Mouse (Mus musculus) stomach, embryonic 16.5 days (tissue): ENCODE measurements around the gene Fbrs. TPM values are rescaled to one million over a fixed set of nuclear protein-coding genes. Genes with fewer than 3 reads are reported as not detected.
A peak's percentile ranks its signal among the peaks of the same experiment; 100 is the strongest.

Source experiments
- ATAC-seq: fragments of 200-750 bp; cut with Nextera tagmentation; 2 replicates; pipeline ENCODE4 v1.8.0; 2017; ENCODE audit warnings: moderate number of reproducible peaks, moderate TSS enrichment; ENCODE audit not compliant: insufficient read depth, low FRiP score
- H3K27ac ChIP-seq: fragments of 300-500 bp; sonication (generic); 2 replicates; pipeline ENCODE4 v1.5.1; 2014; ENCODE audit warnings: low read length
- H3K27me3 ChIP-seq: fragments of 300-500 bp; sonication (generic); 2 replicates; pipeline ENCODE4 v1.6.1; 2014; ENCODE audit warnings: low read length, control low read depth, mixed read lengths; ENCODE audit not compliant: control insufficient read depth, insufficient read depth
- H3K36me3 ChIP-seq: fragments of 300-500 bp; sonication (generic); 2 replicates; pipeline ENCODE4 v1.6.1; 2014; ENCODE audit warnings: low read length; ENCODE audit not compliant: control insufficient read depth, insufficient read depth
- H3K4me1 ChIP-seq: fragments of 300-500 bp; sonication (generic); 2 replicates; pipeline ENCODE4 v1.6.1; 2014; ENCODE audit warnings: low read length, control low read depth, mixed read lengths; ENCODE audit not compliant: control insufficient read depth, insufficient read depth
- H3K4me2 ChIP-seq: fragments of 300-500 bp; sonication (generic); 2 replicates; pipeline ENCODE4 v1.6.1; 2014; ENCODE audit warnings: low read depth, low read length, mixed read lengths
- H3K4me3 ChIP-seq: fragments of 300-500 bp; sonication (generic); replicated peaks from 2 replicates; pipeline ENCODE4 v1.5.1; 2014; ENCODE audit warnings: mild to moderate bottlenecking, low read length
- H3K9ac ChIP-seq: fragments of 300-500 bp; sonication (generic); 2 replicates; pipeline ENCODE4 v1.6.1; 2014; ENCODE audit warnings: low read length
- H3K9me3 ChIP-seq: fragments of 300-500 bp; sonication (generic); replicated peaks from 2 replicates; pipeline ENCODE4 v1.6.1; 2016; ENCODE audit warnings: low read length, control low read depth; ENCODE audit not compliant: control insufficient read depth
- WGBS: fragments of 180-500 bp; shearing (Covaris S2); extraction: QIAGEN DNeasy Blood & Tissue Kit; methylation state at CpG from one replicate; pipeline ENCODE4 v1.1.7; 2014; 5-methylcytosine and 5-hydroxymethylcytosine counted together
- polyA plus RNA-seq: library from polyadenylated mRNA; unstranded; fragments of >200 nt; fragmentation: Nextera tagmentation; extraction: Ambion mirVana; gene quantifications from 2 replicates; pipeline ENCODE4 v1.2.1, GENCODE M21; 2015

Gene Fbrs
- polyA plus RNA-seq, 1 experiment from 2014 or later, result 11.1 TPM

DNA sequence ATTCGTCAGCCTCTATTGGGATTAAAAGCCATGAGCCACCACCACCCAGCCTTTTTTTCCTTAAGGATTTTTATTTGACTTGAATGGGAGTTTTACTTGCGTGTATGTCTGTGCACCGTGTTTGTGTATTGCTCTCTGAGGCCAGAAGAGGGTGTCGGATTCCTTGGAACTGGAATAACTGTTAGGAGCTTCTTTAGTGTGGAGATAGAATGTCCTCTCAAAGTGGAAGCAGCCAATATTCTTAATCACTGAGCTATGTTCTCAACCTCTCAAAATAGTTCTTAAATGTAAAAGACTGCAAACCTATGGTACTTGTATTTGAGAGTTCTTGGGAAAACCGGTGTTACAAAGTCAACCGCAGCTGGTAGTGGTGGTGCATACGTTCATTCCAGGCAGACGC is 32.2 kb downstream of the Fbrs start:
- Histone ChIP-seq H3K9ac (peak overlapping the region; percentile 94; the same call in 1 of the 2 replicates), H3K4me1 (peaks cover 17% of the 10 kb centered on the region), H3K4me2 (peak overlapping the region; percentile 47), H3K4me3 (peak overlapping the region; percentile 91), H3K9me3 (no peaks in the 10 kb centered on the region), H3K27ac (peak overlapping the region; percentile 99), H3K27me3 (no peaks in the 10 kb centered on the region), H3K36me3 (peaks cover 5% of the 10 kb centered on the region; the same call in 1 of the 2 replicates)
- 28% methylated on average over 8 of the region's 8 CpGs for WGBS
- no peak for ATAC-seq

DNA sequence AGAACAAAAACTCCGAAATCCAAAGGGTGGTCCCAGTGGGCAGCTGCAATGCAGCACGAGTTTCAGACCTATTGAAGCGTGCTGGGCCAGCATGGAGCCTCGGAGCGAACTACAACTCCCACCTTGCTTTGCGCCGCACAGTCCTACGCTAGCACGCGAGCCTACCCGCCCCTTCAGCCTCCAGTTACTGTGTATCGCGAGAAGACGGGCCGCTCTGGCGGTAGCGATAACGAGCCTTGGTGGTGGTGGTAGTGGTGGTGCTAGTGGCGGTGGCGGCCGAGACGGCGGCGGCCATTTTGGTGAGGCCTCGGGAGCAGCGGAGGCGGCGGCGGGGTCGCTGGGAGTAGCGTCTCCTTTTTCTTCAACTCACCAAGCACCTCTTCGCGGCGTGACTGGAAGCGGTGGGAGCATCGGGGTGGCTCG is 32.8 kb downstream of the Fbrs start, which contains the start of gene Srcap:
TSS of gene Srcap (plus strand) at position 176 of the 423 bp plus-strand sequence.
- Histone ChIP-seq H3K4me1 (peaks cover 17% of the 10 kb centered on the region), H3K4me2 (peak within 1 kb of the TSS; percentile 67), H3K36me3 (peaks cover 7% of the 10 kb centered on the region; the same call in 1 of the 2 replicates), H3K27me3 (no peaks in the 10 kb centered on the region), H3K9ac (peak within 1 kb of the TSS; percentile 94), H3K4me3 (peak within 1 kb of the TSS; percentile 91), H3K27ac (peak within 1 kb of the TSS; percentile 99), H3K9me3 (no peaks in the 10 kb centered on the region)
- WGBS, result under 1% methylated on average over 37 of the region's 37 CpGs
- peak; percentile 97 for ATAC-seq

DNA sequence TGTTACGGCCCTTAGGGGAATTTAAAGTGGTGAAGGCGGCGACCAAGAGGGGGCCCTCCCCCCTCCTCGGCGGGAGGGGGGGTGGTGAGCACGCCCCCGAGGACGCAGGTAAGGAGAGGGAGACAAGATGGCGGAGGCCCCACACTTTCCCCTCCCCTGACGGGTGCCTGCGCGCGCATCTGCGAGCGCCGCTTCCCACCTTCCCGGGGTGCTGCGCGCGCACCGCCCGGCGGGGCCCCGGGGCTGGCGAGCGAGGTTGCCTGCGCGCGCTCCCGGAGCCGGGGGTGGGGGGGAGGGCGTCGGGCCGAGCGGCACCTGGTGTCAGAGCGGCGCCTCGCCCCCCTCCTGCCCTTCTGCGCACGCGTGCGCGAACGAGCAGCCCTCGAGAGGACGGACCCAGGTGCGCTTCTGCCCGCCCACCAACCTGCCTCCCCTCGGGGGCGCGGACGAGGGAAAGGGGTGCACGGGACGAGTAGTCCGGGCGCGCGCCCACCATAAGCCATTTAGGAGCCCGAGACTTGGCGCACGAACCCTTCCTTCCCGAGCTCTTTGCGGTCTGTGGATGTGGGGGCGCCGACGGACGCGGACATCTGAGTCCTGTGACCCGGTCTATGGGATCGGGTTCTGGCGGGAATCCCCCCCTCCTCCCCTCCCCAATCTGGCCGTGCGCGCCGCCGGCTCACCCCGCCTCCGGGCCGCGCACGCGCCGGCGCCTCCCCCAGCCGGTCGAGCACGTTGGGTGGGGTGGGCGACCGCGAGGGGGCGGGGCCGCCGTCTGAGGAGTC is 33.4 kb downstream of the Fbrs start:
- peak; percentile 91 for ATAC-seq
- Histone ChIP-seq H3K4me2 (peak overlapping the region; percentile 67), H3K27me3 (no peaks in the 10 kb centered on the region), H3K9me3 (no peaks in the 10 kb centered on the region), H3K36me3 (peaks cover 11% of the 10 kb centered on the region; the same call in 1 of the 2 replicates), H3K4me3 (peak overlapping the region; percentile 91), H3K9ac (peak overlapping the region; percentile 94), H3K27ac (peak overlapping the region; percentile 99), H3K4me1 (peaks cover 17% of the 10 kb centered on the region)
- 0% methylated on average over 72 of the region's 93 CpGs for WGBS

DNA sequence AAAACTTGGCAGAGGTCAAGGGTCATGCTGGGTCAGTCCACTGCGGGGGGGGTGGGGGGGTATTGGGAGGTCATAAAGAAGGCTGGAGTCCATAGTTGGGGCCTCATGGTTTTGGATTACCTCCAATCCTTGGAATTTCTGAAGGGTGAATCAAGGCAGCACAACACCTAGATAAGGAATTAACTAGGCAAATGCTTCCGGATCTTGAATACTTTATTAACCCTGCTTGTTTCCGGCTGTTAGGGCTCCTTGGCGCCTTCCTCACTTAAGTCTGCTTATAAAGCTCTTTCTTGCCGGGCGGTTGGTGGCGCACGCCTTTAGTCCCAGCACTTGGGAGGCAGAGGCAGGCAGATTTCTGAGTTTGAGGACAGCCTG is 34.0 kb downstream of the Fbrs start:
- Histone ChIP-seq H3K4me1 (peaks cover 17% of the 10 kb centered on the region), H3K9ac (peak overlapping the region; percentile 94), H3K36me3 (peaks cover 11% of the 10 kb centered on the region; the same call in 1 of the 2 replicates), H3K27ac (peak overlapping the region; percentile 99), H3K4me3 (peak overlapping the region; percentile 91), H3K4me2 (peak overlapping the region; percentile 67), H3K9me3 (no peaks in the 10 kb centered on the region), H3K27me3 (no peaks in the 10 kb centered on the region)
- no peak for ATAC-seq
- WGBS, result 29% methylated on average over 8 of the region's 8 CpGs

DNA sequence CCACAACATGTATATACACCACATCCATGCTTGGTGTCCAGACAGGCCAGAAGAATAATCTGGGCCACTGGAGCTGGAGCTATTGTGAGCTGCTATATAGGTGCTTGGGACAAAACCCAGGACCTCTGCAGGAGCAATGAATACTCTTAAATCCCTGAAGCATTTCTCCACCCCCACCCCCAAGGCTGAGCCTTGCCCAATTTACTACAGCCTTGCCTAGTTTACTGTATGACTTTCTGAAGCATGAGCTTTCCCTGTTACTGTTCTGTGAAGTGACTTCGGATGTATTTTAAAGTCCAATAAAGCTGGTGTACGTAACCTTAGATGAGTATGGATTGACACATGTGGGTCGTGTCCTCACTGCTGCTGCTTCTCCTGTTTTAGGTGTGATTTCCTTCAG is 34.8 kb downstream of the Fbrs start:
- Histone ChIP-seq H3K4me3 (peak overlapping the region; percentile 91), H3K27me3 (no peaks in the 10 kb centered on the region), H3K9me3 (no peaks in the 10 kb centered on the region), H3K27ac (peak overlapping the region; percentile 99), H3K9ac (no peak overlapping the region; the same call in 1 of the 2 replicates), H3K4me1 (peaks cover 17% of the 10 kb centered on the region), H3K4me2 (peak overlapping the region; percentile 67), H3K36me3 (peaks cover 11% of the 10 kb centered on the region; the same call in 1 of the 2 replicates)
- no peak for ATAC-seq
- 66% methylated on average over 3 of the region's 3 CpGs for WGBS

DNA sequence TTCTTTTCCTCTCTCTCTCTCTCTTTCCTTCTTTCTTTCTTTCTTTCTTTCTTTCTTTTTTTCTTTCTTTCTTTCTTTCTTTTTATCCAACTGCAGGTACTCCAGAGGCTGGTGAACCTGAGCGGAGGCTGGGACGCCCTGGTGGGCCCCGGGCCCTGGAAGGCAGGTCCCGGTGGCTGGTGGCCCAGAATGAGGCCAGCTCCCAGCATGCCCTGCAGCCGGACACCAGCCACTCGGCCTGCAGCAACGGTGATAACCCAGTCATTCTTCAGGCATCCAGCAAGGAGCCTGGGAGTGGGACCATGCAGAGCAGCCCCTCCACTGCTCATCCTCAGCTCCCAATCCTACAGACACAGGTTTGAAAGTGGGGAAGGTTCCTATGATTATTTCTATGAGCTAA is 36.8 kb downstream of the Fbrs start:
- Histone ChIP-seq H3K9me3 (no peaks in the 10 kb centered on the region), H3K27ac (no peak overlapping the region), H3K4me2 (no peak overlapping the region), H3K4me3 (no peak overlapping the region), H3K36me3 (peaks cover 16% of the 10 kb centered on the region; the same call in 1 of the 2 replicates), H3K9ac (no peak overlapping the region), H3K27me3 (no peaks in the 10 kb centered on the region), H3K4me1 (peaks cover 17% of the 10 kb centered on the region)
- no peak for ATAC-seq
- WGBS, result 92% methylated on average over 7 of the region's 7 CpGs

DNA sequence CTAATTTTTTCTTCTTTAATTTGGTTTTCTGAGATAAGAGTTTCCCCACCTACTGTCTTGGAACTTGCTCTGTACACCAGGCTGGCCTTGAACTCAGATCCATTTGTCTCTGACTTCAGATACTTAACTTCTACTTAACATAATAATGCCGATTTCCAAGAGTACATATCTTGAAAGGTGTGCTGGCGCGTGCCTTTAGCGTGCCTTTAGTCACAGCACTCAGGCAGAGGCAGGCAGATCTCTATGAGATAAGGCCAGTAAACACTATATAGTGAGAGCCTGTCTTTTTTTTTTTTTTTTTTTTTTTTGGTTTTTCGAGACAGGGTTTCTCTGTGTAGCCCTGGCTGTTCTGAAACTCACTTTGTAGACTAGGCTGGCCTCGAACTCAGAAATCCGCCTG is 37.3 kb downstream of the Fbrs start:
- no peak overlapping the region for H3K4me2 ChIP-seq
- peaks cover 18% of the 10 kb centered on the region for H3K36me3 ChIP-seq
- 95% methylated on average over 6 of the region's 7 CpGs for WGBS
- no peak overlapping the region for H3K27ac ChIP-seq
- H3K9ac ChIP-seq, result no peak overlapping the region
- no peak overlapping the region for H3K4me3 ChIP-seq
- peaks cover 14% of the 10 kb centered on the region for H3K4me1 ChIP-seq
- no peaks in the 10 kb centered on the region for H3K27me3 ChIP-seq
- H3K9me3 ChIP-seq, result no peaks in the 10 kb centered on the region
- ATAC-seq, result no peak

DNA sequence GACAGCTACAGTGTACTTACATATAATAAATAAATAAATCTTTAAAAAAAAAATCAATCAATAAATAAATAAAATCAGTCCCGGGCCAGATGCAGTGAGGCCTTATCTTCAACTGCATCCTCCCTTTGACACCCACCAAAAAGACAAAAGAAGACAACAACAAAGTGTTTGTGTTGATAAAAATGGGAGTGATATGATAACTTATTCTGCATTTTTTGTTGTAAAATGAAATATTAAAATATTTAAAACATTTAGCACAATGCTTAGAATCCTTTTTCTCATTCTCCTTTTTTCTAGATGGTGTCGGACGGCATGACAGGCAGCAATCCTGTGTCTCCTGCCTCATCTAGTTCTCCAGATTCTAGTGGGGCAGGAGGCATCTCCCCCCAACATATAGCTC is 40.3 kb downstream of the Fbrs start, which contains the start of gene Gm42715:
TSS of gene Gm42715 (plus strand) at position 301 of the 400 bp plus-strand sequence.
- H3K4me3 ChIP-seq, result no peak within 1 kb of the TSS
- H3K9ac ChIP-seq, result no peak within 1 kb of the TSS
- H3K9me3 ChIP-seq, result no peaks in the 10 kb centered on the region
- no peak within 1 kb of the TSS for H3K27ac ChIP-seq
- H3K36me3 ChIP-seq, result peaks cover 22% of the 10 kb centered on the region
- ATAC-seq, result no peak
- no peaks in the 10 kb centered on the region for H3K4me1 ChIP-seq
- no peaks in the 10 kb centered on the region for H3K27me3 ChIP-seq
- no peak within 1 kb of the TSS for H3K4me2 ChIP-seq
- WGBS, result 87% methylated on average over 3 of the region's 3 CpGs
